Mouse (Mus musculus): ENCODE data around the gene Vav2.

DNA sequence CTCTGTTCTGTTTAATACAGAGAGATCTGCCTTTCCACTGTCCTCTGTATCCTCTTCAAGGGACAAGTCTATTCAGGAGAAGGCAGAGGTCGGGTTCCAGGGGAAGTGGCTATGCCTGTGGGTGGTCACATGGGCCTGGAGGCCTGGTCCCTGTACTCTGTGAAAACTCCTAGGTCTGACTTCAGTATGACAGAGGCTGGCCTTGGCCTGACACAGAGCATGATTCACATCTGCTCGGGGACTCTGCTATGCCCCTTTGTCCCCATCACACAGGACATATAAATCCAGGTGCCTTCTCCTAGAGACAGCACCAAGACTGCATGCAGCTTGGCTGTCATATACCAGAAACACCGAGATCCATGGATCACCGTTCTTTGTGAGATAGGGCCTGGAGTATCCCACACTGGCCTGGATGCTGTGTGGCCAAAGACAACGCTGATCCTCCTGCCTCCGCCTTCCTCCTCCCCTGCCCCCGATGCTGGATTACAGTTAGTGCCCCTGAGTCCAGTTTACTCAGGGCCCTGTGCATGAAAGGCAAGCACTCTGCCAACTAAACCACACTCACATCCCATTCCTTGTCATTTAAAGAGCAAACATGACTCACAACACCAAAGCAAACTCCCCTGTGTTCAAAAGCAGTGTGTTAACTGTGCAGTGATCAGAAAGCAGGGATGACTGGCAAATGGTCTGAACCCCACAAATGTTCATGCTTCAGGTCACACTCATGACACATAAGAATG lies 139.7 kb downstream of the Vav2 start:
- TF ChIP-seq CTCF (IDR thresholded peaks at IDR 0.05; ENCODE audit: low read depth, low read length) (no peak), TAL1 (conservative IDR thresholded peaks at IDR 0.05; ENCODE audit: low read depth, low read length) (no peak)
